Mouse (Mus musculus) gastrocnemius, adult 8-10 months (tissue): ENCODE measurements around the gene Slc16a13. TPM values are rescaled to one million over a fixed set of nuclear protein-coding genes. Genes with fewer than 3 reads are reported as not detected.
"Not testable (repeated sequence)": the region's sequence is repeated elsewhere in the genome, so short reads cannot be mapped to it uniquely, and the experiment has no call there.

ENCODE experiments used
- DNase-seq, 2 experiments: peaks; one replicate each; pipeline ENCODE4 v3.0.0; 2022; ENCODE audit warnings: low spot score in 2 of 2
- microRNA-seq: library from miRNA; unstranded; fragments of <30 nt; microRNA quantifications from one replicate; pipeline ENCODE4 v1.2.0, GENCODE M21; 2022
- total RNA-seq, 4 experiments: library from RNA; stranded (reverse); gene quantifications; 2 replicates each; pipeline ENCODE4 v1.2.4; 2022

The Slc16a13 gene
- total RNA-seq, 4 experiments from 2014 or later: 0.13 to 0.89 (median 0.35) TPM

- no peak for DNase-seq
Measured at GRCm38 (mm10) chr11:70172298-70172697, 48.6 kb downstream of the Slc16a13 start.

- no peak for DNase-seq
Measured at GRCm38 (mm10) chr11:70171847-70172246, 49.0 kb downstream of the Slc16a13 start.

GRCm38 (mm10) chr11:70171181-70171580, 49.7 kb downstream of the Slc16a13 start:
- DNase-seq: no peak

GRCm38 (mm10) chr11:70170291-70170690, 50.6 kb downstream of the Slc16a13 start:
- DNase-seq: no peak

- DNase-seq: not testable (repeated sequence)
Measured at GRCm38 (mm10) chr11:70169471-70169870, 51.4 kb downstream of the Slc16a13 start.

- no peak for DNase-seq
Measured at GRCm38 (mm10) chr11:70168136-70168535, 52.7 kb downstream of the Slc16a13 start.

Small RNA genes lying within 50 kb of the gene (microRNA-seq; reads per million reads assigned to microRNA genes)
- 1,728 reads per million, percentile 84 among the genes with 10 or more reads in this experiment for gene Mir195a
- gene Mir497: not detected
- not detected for gene Mir497b

Other genes starting within 250 kb of the Slc16a13 start
- 100 to 1,000 TPM; 266 to 308 (median 283) TPM for gene Ctdnep1, start 239.9 kb downstream of the Slc16a13 start, total RNA-seq
- 10 to 100 TPM; 38.8 to 40.8 (median 39.4) TPM for gene Elp5, start 238.5 kb downstream of the Slc16a13 start, total RNA-seq
- gene Gabarap, start 229.9 kb downstream of the Slc16a13 start, total RNA-seq: 100 to 1,000 TPM; 186 to 216 (median 214) TPM
- 10 to 100 TPM; 20.5 to 28.5 (median 23.0) TPM for gene Phf23, start 225.3 kb downstream of the Slc16a13 start, total RNA-seq
- 1 to 10 TPM; 3.8 to 5.2 (median 4.5) TPM for gene Dvl2, start 220.5 kb downstream of the Slc16a13 start, total RNA-seq
- 100 to 1,000 TPM; 288 to 338 (median 299) TPM for gene Acadvl, start 205.7 kb downstream of the Slc16a13 start, total RNA-seq
- 1 to 10 TPM; 3.3 to 6.9 (median 4.2) TPM for gene Dlg4, start 204.1 kb downstream of the Slc16a13 start, total RNA-seq
- gene Asgr1, start 167.0 kb downstream of the Slc16a13 start, total RNA-seq: not detected
- not detected for gene Asgr2, start 128.4 kb downstream of the Slc16a13 start, total RNA-seq
- 1 to 10 TPM in 2 of 4 experiments, under 1 TPM in 2; 0.60 to 2.0 (median 0.94) TPM for gene Mgl2, start 90.7 kb downstream of the Slc16a13 start, total RNA-seq
- gene Clec10a, start 64.9 kb downstream of the Slc16a13 start, total RNA-seq: 1 to 10 TPM; 1.6 to 3.6 (median 2.8) TPM
- gene Slc16a11, start 8.3 kb downstream of the Slc16a13 start, total RNA-seq: under 1 TPM in 2 of 4 experiments, not detected in 2; 0.27 to 0.46 TPM
- 1 to 10 TPM; 1.2 to 3.9 (median 2.3) TPM for gene Bcl6b, start 8.7 kb upstream of the Slc16a13 start, total RNA-seq
- 10 to 100 TPM; 29.8 to 36.3 (median 35.5) TPM for gene 0610010K14Rik, start 16.9 kb upstream of the Slc16a13 start, total RNA-seq
- gene Gm21988, start 18.8 kb upstream of the Slc16a13 start, total RNA-seq: 1 to 10 TPM; 1.6 to 3.3 (median 3.0) TPM
- gene Rnasek, start 18.8 kb upstream of the Slc16a13 start, total RNA-seq: 100 to 1,000 TPM in 3 of 4 experiments, 10 to 100 TPM in 1; 92.8 to 127 (median 113) TPM
- gene Alox12, start 34.3 kb upstream of the Slc16a13 start, total RNA-seq: 1 to 10 TPM in 3 of 4 experiments, under 1 TPM in 1; 0.63 to 2.2 (median 1.3) TPM
- under 1 TPM in 1 of 4 experiments, not detected in 3; 0.11 TPM for gene Alox12e, start 101.6 kb upstream of the Slc16a13 start, total RNA-seq
- under 1 TPM in 2 of 4 experiments, not detected in 2; 0.11 TPM for gene Alox15, start 131.0 kb upstream of the Slc16a13 start, total RNA-seq
- 10 to 100 TPM; 19.6 to 23.3 (median 20.6) TPM for gene Pelp1, start 189.0 kb upstream of the Slc16a13 start, total RNA-seq
- gene Arrb2, start 211.6 kb upstream of the Slc16a13 start, total RNA-seq: 1 to 10 TPM; 5.9 to 9.2 (median 7.4) TPM
- 1 to 10 TPM; 4.1 to 5.3 (median 4.6) TPM for gene Med11, start 230.9 kb upstream of the Slc16a13 start, total RNA-seq
- gene Zmynd15, start 238.4 kb upstream of the Slc16a13 start, total RNA-seq: under 1 TPM in 3 of 4 experiments, not detected in 1; 0.10 to 0.48 (median 0.31) TPM
- gene Cxcl16, start 238.9 kb upstream of the Slc16a13 start, total RNA-seq: under 1 TPM; 0.54 to 0.75 (median 0.63) TPM